Mouse (Mus musculus) forebrain, embryonic 11.5 days (tissue): ENCODE data around the gene Ces2f. TPM values are rescaled to one million over a fixed set of nuclear protein-coding genes. Genes with fewer than 3 reads are reported as not detected.
"Not testable (repeated sequence)": the region's sequence is repeated elsewhere in the genome, so short reads cannot be mapped to it uniquely, and the experiment has no call there.

Source experiments
- ATAC-seq: fragments of 200-750 bp; cut with Nextera tagmentation; replicated peaks from 2 replicates; pipeline ENCODE4 v1.8.0; 2017; ENCODE audit warnings: moderate TSS enrichment; ENCODE audit not compliant: low FRiP score
- DNase-seq: peaks from one replicate; pipeline ENCODE4 v3.0.0-alpha.2; 2017; ENCODE audit warnings: low spot score
- H3K27ac ChIP-seq: fragments of 300-500 bp; sonication (generic); 2 replicates; pipeline ENCODE4 v1.5.1; 2014; ENCODE audit warnings: low read depth, low read length
- H3K27me3 ChIP-seq: fragments of 300-500 bp; sonication (generic); 2 replicates; pipeline ENCODE4 v1.6.1; 2014; ENCODE audit warnings: mild to moderate bottlenecking, low read length, mixed read lengths; ENCODE audit not compliant: control insufficient read depth, insufficient read depth
- H3K36me3 ChIP-seq: fragments of 300-500 bp; sonication (generic); 2 replicates; pipeline ENCODE4 v1.6.1; 2014; ENCODE audit warnings: mild to moderate bottlenecking, low read length, moderate library complexity, mixed read lengths; ENCODE audit not compliant: control insufficient read depth, insufficient read depth
- H3K4me1 ChIP-seq: fragments of 300-500 bp; sonication (generic); replicated peaks from 2 replicates; pipeline ENCODE4 v1.6.1; 2014; ENCODE audit warnings: low read length, mixed read lengths; ENCODE audit not compliant: control insufficient read depth, insufficient read depth
- H3K4me2 ChIP-seq: fragments of 300-500 bp; sonication (generic); 2 replicates; pipeline ENCODE4 v1.6.1; 2014; ENCODE audit warnings: low read depth, mild to moderate bottlenecking, low read length, moderate library complexity, mixed read lengths; ENCODE audit not compliant: severe bottlenecking
- H3K4me3 ChIP-seq: fragments of 300-500 bp; sonication (generic); 2 replicates; pipeline ENCODE4 v1.5.1; 2014; ENCODE audit warnings: low read depth, low read length
- H3K9ac ChIP-seq: fragments of 300-500 bp; sonication (generic); 2 replicates; pipeline ENCODE4 v1.6.1; 2014; ENCODE audit warnings: low read length
- H3K9me3 ChIP-seq: fragments of 300-500 bp; sonication (generic); 2 replicates; pipeline ENCODE4 v1.6.1; 2016; ENCODE audit warnings: low read length, mixed read lengths; ENCODE audit not compliant: control insufficient read depth
- WGBS: fragments of 180-500 bp; shearing (Covaris S2); extraction: QIAGEN DNeasy Blood & Tissue Kit; methylation state at CpG from one replicate; pipeline ENCODE4 v1.1.7; 2014; 5-methylcytosine and 5-hydroxymethylcytosine counted together
- polyA plus RNA-seq: library from polyadenylated mRNA; unstranded; fragments of >200 nt; fragmentation: Nextera tagmentation; extraction: Ambion mirVana; gene quantifications from 2 replicates; pipeline ENCODE4 v1.2.1, GENCODE M21; 2014

Gene Ces2f
- polyA plus RNA-seq, result not detected in 2 replicates

DNA sequence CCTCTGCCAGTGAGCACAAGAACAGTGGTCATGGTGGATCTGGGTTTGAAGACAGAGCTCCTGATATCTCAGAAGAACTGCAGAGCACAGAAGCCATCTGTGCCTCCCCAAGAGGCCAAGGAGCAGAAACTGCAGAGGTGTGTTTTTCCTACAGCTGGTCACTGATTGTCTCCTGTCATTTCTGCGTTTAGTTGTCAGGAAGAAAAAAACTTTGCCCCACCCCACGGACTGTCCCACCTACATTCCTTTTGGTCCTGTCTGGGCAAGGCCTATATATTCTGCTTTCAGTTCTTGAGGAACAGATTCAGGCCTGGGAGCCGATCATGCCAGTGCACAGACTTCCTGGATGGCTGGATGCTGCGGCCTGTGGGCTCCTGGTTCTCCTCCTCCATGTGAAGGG, at the start of gene Ces2f:
Gene Ces2f (plus strand): TSS at position 301 of the 400 bp plus-strand sequence.
- H3K27me3 ChIP-seq, result no peaks in the 10 kb centered on the region
- no peak within 1 kb of the TSS for H3K4me2 ChIP-seq
- H3K36me3 ChIP-seq, result no peaks in the 10 kb centered on the region
- no peak for ATAC-seq
- no peak within 1 kb of the TSS for H3K4me3 ChIP-seq
- 87% methylated on average over 4 of the region's 4 CpGs for WGBS
- no peaks in the 10 kb centered on the region for H3K9me3 ChIP-seq
- no peaks in the 10 kb centered on the region for H3K4me1 ChIP-seq
- H3K9ac ChIP-seq, result no peak within 1 kb of the TSS
- no peak for DNase-seq
- no peak within 1 kb of the TSS for H3K27ac ChIP-seq

DNA sequence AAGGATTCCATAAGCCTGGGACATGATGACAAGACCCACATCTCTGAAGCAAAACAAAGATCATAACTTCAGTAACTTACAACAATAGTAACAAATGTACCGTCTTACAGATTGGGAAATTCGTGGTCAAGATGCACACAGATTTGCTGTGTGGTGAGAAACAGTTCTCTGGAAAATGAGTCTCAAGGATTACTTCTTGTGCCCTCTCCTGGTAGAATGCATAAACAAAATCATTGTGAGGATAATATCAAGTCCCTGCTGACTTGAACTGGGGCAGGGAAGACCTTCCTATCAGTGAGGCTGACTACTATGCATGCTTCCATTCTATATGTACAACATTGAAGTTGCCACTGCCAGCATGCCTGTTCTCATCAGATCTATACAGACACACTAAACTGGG, 45.4 kb upstream of the Ces2f start:
- DNase-seq (no peak), ATAC-seq (no peak)
- Histone ChIP-seq H3K9me3 (no peaks in the 10 kb centered on the region), H3K36me3 (no peaks in the 10 kb centered on the region), H3K27me3 (no peaks in the 10 kb centered on the region), H3K27ac (no peak overlapping the region), H3K9ac (no peak overlapping the region), H3K4me2 (no peak overlapping the region), H3K4me1 (no peaks in the 10 kb centered on the region), H3K4me3 (no peak overlapping the region)
- 79% methylated on average over 2 of the region's 2 CpGs for WGBS

DNA sequence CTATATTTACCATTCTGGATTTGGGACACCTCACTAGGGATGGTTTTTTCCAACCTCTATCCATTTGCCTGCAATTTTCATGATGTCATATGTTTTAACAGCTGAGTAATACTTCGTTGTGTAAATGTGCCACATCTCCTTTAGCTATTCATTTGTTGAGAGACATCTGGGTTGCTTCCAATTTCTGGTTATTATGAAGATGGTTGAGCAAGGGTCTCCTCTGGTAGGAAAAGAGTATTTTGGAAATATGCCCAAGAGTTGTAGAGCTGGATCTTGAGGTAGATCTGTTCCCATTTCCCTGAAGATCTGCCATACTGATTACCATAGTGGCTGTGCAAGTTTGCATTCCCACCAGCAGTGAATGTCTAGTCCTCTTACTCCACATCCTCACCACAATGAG, 40.0 kb upstream of the Ces2f start:
- Histone ChIP-seq H3K4me3 (no peak overlapping the region), H3K4me2 (no peak overlapping the region)
- no peak for ATAC-seq

GRCm38 (mm10) chr8:104909021-104909420, 38.1 kb upstream of the Ces2f start:
- H3K4me2 ChIP-seq, H3K9ac ChIP-seq, H3K27me3 ChIP-seq, H3K4me1 ChIP-seq, H3K36me3 ChIP-seq, DNase-seq, ATAC-seq, H3K9me3 ChIP-seq, H3K4me3 ChIP-seq, H3K27ac ChIP-seq: not testable (repeated sequence)
- WGBS, result 56% methylated on average over 1 of the region's 1 CpGs

More for the DNA sequence above, 40.0 kb upstream of the Ces2f start:
- H3K27ac ChIP-seq, result no peak overlapping the region
- no peaks in the 10 kb centered on the region for H3K27me3 ChIP-seq
- H3K9ac ChIP-seq, result no peak overlapping the region
- DNase-seq, result no peak
- no peaks in the 10 kb centered on the region for H3K36me3 ChIP-seq
- 48% methylated on average over 1 of the region's 1 CpGs for WGBS
- no peaks in the 10 kb centered on the region for H3K9me3 ChIP-seq
- H3K4me1 ChIP-seq, result no peaks in the 10 kb centered on the region

DNA sequence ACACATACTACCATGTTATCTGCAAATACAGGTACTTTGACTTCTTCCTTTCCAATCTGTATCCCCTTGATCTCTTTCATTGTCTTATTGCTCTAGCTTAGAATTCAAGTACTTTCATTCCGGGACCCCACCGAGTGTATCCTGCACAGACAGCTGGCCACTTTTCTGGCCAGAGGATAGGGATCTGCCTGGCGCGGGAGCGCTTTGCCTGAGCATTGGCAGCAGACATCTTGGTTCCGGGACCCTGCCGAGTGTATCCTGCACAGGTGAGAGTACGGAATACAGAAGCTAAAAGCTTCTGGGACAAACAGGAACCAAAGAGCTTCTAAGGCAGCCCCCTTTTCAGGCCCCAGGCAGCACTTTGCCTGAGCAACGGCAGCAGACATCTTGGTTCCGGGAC, 37.5 kb upstream of the Ces2f start:
- not testable (repeated sequence) for H3K36me3 ChIP-seq, DNase-seq, H3K4me3 ChIP-seq, H3K9me3 ChIP-seq, H3K4me1 ChIP-seq, ATAC-seq, H3K27me3 ChIP-seq, H3K27ac ChIP-seq, H3K4me2 ChIP-seq, H3K9ac ChIP-seq
- WGBS, result 95% methylated on average over 10 of the region's 10 CpGs

- WGBS, result 80% methylated on average over 5 of the region's 5 CpGs
- Histone ChIP-seq H3K4me2 (no peak within 1 kb of the TSS), H3K27me3 (no peaks in the 10 kb centered on the region), H3K9me3 (no peaks in the 10 kb centered on the region), H3K4me3 (no peak within 1 kb of the TSS), H3K36me3 (no peaks in the 10 kb centered on the region), H3K4me1 (no peaks in the 10 kb centered on the region), H3K9ac (no peak within 1 kb of the TSS), H3K27ac (no peak within 1 kb of the TSS)
- DNase-seq (no peak), ATAC-seq (no peak)
Observed at GRCm38 (mm10) chr8:104925972-104926596, 21.1 kb upstream of the Ces2f start, which contains the start of gene Ces2e. Gene Ces2e, plus strand, starts transcription at chr8:104926260.

DNA sequence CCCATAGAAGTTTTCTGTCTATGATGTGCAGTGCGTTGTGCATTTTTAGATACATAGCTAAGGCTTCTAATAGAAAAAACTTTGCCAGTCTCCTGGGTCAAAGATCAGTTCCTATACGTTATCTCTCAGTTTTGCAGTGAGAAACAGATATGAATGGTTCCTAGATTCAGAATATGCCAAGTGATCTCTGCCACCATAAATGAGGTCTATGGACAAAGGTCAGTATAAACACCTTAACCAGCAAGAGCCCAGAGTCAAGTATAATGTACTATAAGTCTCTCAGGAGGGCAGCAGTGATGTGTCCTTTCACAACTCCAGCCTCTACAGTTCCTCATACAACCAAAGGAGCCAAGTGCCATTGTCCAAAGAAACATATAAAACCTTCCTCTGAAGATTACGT, 19.9 kb upstream of the Ces2f start:
- H3K4me2 ChIP-seq, result no peak overlapping the region
- H3K9me3 ChIP-seq, result no peaks in the 10 kb centered on the region
- H3K4me3 ChIP-seq, result no peak overlapping the region
- WGBS, result 83% methylated on average over 3 of the region's 3 CpGs
- H3K4me1 ChIP-seq, result no peaks in the 10 kb centered on the region
- H3K9ac ChIP-seq, result no peak overlapping the region
- no peaks in the 10 kb centered on the region for H3K27me3 ChIP-seq
- ATAC-seq, result no peak
- DNase-seq, result no peak
- no peak overlapping the region for H3K27ac ChIP-seq
- H3K36me3 ChIP-seq, result no peaks in the 10 kb centered on the region

DNA sequence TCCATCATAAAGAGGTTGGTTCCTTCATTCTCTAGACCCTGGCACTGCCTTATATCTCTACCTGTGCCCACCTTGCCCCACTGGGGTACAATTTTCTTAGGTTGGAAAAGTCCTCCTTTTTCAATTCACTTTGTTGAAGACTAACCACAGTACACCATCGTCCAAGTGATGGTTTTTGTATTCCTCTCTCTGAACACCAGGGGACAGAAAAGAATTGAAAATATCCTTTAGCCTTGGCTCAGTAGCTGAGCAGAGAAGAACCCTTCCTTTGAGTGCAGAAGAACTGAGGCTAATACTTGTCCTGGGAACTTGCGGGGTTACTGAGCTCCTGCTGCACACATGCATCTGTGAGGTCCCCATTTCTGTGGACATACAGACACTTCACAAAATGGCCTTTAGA, 2.5 kb upstream of the Ces2f start:
- Histone ChIP-seq H3K4me3 (no peak overlapping the region), H3K4me1 (no peaks in the 10 kb centered on the region), H3K9ac (no peak overlapping the region), H3K4me2 (no peak overlapping the region), H3K9me3 (no peaks in the 10 kb centered on the region), H3K27ac (no peak overlapping the region), H3K36me3 (no peaks in the 10 kb centered on the region), H3K27me3 (no peaks in the 10 kb centered on the region)
- DNase-seq (no peak), ATAC-seq (no peak)
- 87% methylated on average over 2 of the region's 2 CpGs for WGBS

DNA sequence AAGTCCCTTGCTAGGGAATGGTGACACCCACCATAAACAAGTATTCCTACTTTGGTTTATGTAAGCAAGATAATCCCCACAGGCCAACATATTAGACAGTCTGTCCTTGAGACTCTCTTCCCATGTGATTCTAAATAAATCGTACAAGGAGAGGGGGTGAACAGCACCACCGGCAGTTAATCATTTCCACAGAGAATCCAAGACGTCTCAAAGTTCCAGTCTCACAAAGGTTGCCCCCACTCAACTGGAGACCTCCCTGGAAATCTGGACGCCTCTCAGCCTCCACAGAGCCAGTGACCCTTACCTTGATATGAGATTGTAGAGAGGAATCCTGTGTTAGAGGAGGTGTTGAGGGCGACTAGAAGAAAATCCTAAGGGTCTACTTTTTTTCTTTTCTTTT, 1.9 kb downstream of the Ces2f start:
- ATAC-seq, result no peak

More for the DNA sequence above, 1.9 kb downstream of the Ces2f start:
- Histone ChIP-seq H3K9ac (no peak overlapping the region), H3K36me3 (no peaks in the 10 kb centered on the region), H3K4me1 (no peaks in the 10 kb centered on the region), H3K4me2 (no peak overlapping the region), H3K27me3 (no peaks in the 10 kb centered on the region), H3K4me3 (no peak overlapping the region), H3K27ac (no peak overlapping the region), H3K9me3 (no peaks in the 10 kb centered on the region)
- 80% methylated on average over 5 of the region's 5 CpGs for WGBS
- DNase-seq, result no peak
